Mouse (Mus musculus) neural tube, embryonic 11.5 days (tissue): Measurements from ENCODE around the gene Afdn. TPM values are rescaled to one million over a fixed set of nuclear protein-coding genes. Genes with fewer than 3 reads are reported as not detected.

Experiments used
- ATAC-seq: fragments of 200-750 bp; cut with Nextera tagmentation; 2 replicates; pipeline ENCODE4 v1.8.0; 2017; ENCODE audit warnings: moderate number of reproducible peaks, mild to moderate bottlenecking, moderate TSS enrichment, moderate library complexity; ENCODE audit not compliant: insufficient read depth, low FRiP score, low TSS enrichment
- DNase-seq: peaks from one replicate; pipeline ENCODE4 v3.0.0-alpha.2; 2015; ENCODE audit warnings: low spot score
- H3K27ac ChIP-seq: fragments of 300-500 bp; sonication (generic); 2 replicates; pipeline ENCODE4 v1.5.1; 2014; ENCODE audit warnings: low read depth, mild to moderate bottlenecking, low read length
- H3K27me3 ChIP-seq: fragments of 300-500 bp; sonication (generic); 2 replicates; pipeline ENCODE4 v1.6.1; 2014; ENCODE audit warnings: mild to moderate bottlenecking, low read length, mixed read lengths; ENCODE audit not compliant: control insufficient read depth, insufficient read depth
- H3K36me3 ChIP-seq: fragments of 300-500 bp; sonication (generic); 2 replicates; pipeline ENCODE4 v1.6.1; 2014; ENCODE audit warnings: mild to moderate bottlenecking, low read length, moderate library complexity, mixed read lengths; ENCODE audit not compliant: control insufficient read depth, insufficient read depth
- H3K4me1 ChIP-seq: fragments of 300-500 bp; sonication (generic); 2 replicates; pipeline ENCODE4 v1.6.1; 2014; ENCODE audit warnings: low read length, mixed read lengths; ENCODE audit not compliant: control insufficient read depth, insufficient read depth
- H3K4me2 ChIP-seq: fragments of 300-500 bp; sonication (generic); 2 replicates; pipeline ENCODE4 v1.6.1; 2014; ENCODE audit warnings: low read depth, mild to moderate bottlenecking, moderate library complexity
- H3K4me3 ChIP-seq: fragments of 300-500 bp; sonication (generic); 2 replicates; pipeline ENCODE4 v1.5.1; 2014; ENCODE audit warnings: low read depth, low read length
- H3K9ac ChIP-seq: fragments of 300-500 bp; sonication (generic); 2 replicates; pipeline ENCODE4 v1.6.1; 2014; ENCODE audit warnings: mild to moderate bottlenecking, low read length
- H3K9me3 ChIP-seq: fragments of 300-500 bp; sonication (generic); 2 replicates; pipeline ENCODE4 v1.6.1; 2016; ENCODE audit warnings: low read length; ENCODE audit not compliant: control insufficient read depth
- WGBS: fragments of 180-500 bp; shearing (Covaris S2); extraction: QIAGEN DNeasy Blood & Tissue Kit; methylation state at CpG from one replicate; pipeline ENCODE4 v1.1.7; 2014; 5-methylcytosine and 5-hydroxymethylcytosine counted together
- polyA plus RNA-seq: library from polyadenylated mRNA; unstranded; fragments of >200 nt; fragmentation: Nextera tagmentation; extraction: Ambion mirVana; gene quantifications from 2 replicates; pipeline ENCODE4 v1.2.1, GENCODE M21; 2014

Afdn gene
- polyA plus RNA-seq, 1 experiment from 2014 or later, result 90.1 TPM

DNA sequence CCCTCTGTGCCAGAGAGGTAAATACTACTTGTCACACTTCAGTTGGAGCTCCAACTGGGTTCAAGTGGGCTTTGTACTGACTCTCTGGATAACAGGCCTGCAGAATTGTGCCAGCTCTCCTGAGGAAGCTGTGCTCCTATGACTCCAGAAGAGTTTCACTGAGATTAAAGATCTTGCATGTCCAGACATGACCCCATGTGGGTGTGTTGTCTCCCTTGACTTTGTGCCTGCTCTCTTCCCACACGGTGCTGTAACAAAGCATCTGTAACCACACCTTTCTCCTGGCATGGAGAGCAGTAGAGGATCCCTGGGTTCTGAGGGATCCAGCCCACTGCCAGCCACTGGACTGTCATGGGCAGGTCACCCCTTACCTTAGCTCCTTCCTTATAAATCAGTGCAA, 95.1 kb downstream of the Afdn start:
- WGBS, result 84% methylated on average over 1 of the region's 1 CpGs
- Histone ChIP-seq H3K4me1 (no peaks in the 10 kb centered on the region), H3K4me3 (no peak overlapping the region), H3K4me2 (no peak overlapping the region), H3K27ac (no peak overlapping the region), H3K36me3 (peaks cover 11% of the 10 kb centered on the region), H3K9ac (no peak overlapping the region), H3K9me3 (no peaks in the 10 kb centered on the region), H3K27me3 (no peaks in the 10 kb centered on the region)
- ATAC-seq (no peak), DNase-seq (no peak)

DNA sequence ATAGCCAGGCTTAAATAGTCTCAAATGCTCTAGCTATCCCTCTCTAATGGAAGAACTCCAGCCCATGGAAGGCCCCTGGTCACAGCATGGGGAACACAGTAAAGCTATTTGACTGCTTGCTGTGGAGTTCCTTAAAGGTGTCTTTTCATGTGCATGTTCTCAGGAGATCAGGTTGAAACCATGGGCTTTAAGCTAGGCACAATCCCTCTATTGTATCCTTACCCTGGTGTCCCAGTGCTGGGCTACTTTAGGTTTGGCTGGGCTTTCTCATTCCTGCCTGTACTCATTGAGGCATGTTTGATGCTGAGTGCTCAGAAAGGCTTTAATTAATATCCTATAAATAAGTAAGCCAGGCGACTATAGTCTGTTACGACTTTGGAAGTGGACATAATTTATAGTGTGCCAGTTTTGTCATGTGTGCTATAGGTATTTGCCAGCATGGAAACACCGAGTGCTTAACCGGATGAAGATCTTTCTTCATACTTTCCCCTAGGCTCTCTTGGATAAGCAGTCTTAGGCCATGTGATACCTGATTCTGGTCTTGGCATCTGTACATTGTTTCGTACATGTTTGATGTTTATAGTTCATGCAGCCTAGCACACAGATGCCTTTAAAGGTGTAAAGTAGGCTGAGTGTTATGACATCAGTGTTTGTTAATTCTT, 96.2 kb downstream of the Afdn start:
- no peaks in the 10 kb centered on the region for H3K27me3 ChIP-seq
- H3K36me3 ChIP-seq, result peaks cover 5% of the 10 kb centered on the region; the same call in 1 of the 2 replicates
- no peak for ATAC-seq
- no peak overlapping the region for H3K4me2 ChIP-seq
- H3K4me3 ChIP-seq, result no peak overlapping the region
- no peak overlapping the region for H3K9ac ChIP-seq
- H3K27ac ChIP-seq, result no peak overlapping the region
- 86% methylated on average over 5 of the region's 5 CpGs for WGBS
- DNase-seq, result no peak
- H3K9me3 ChIP-seq, result no peaks in the 10 kb centered on the region
- no peaks in the 10 kb centered on the region for H3K4me1 ChIP-seq

DNA sequence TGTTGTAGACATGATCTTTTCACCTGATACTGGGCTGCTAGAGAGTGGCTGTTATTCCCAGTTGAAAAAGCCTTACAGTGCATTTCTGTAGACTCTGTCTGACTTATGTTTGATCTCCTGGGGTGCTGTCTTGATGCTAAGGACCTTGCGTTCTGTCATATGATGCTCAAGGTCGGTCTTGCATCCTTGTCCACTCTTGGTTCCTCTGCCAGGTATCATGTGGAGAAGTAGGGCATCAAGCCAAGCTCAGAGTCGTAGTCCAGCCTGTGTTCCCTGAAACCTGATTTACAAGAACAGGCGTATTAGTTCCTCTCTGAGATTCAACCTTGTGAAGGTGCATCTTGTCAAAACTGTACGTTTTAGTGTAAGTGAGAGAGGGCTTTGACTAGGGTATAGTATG, 105.0 kb downstream of the Afdn start:
- Histone ChIP-seq H3K4me3 (no peak overlapping the region), H3K9me3 (no peaks in the 10 kb centered on the region), H3K4me2 (no peak overlapping the region), H3K27ac (no peak overlapping the region), H3K27me3 (no peaks in the 10 kb centered on the region), H3K36me3 (peaks cover 3% of the 10 kb centered on the region), H3K9ac (no peak overlapping the region), H3K4me1 (no peaks in the 10 kb centered on the region)
- no peak for ATAC-seq
- WGBS, result 94% methylated on average over 5 of the region's 5 CpGs
- DNase-seq, result no peak

DNA sequence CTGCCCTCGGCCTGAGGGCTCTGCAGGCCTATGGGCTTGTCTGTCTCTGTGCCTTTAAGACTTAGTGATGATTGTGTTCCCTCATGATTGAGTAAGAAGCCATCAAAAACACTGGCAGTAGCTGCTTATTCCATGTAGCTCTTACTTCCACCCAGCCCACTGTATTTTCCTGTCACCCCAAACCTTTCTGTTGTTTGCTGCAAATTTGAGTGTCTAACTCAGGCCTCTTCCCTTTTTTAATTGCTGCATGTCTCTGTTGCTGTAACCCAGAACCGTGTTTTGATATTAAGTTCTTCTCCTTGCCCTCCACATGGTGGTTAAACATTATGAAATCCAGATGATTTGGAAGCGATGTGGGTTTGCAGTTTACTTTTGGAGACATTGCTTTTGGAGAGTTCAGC, 106.6 kb downstream of the Afdn start:
- no peaks in the 10 kb centered on the region for H3K27me3 ChIP-seq
- peaks cover 3% of the 10 kb centered on the region; the same call in 1 of the 2 replicates for H3K36me3 ChIP-seq
- H3K4me1 ChIP-seq, result no peaks in the 10 kb centered on the region
- no peak overlapping the region for H3K27ac ChIP-seq
- DNase-seq (no peak), ATAC-seq (no peak)
- no peak overlapping the region for H3K9ac ChIP-seq
- no peak overlapping the region for H3K4me2 ChIP-seq
- no peak overlapping the region for H3K4me3 ChIP-seq
- H3K9me3 ChIP-seq, result no peaks in the 10 kb centered on the region
- 87% methylated on average over 3 of the region's 3 CpGs for WGBS

DNA sequence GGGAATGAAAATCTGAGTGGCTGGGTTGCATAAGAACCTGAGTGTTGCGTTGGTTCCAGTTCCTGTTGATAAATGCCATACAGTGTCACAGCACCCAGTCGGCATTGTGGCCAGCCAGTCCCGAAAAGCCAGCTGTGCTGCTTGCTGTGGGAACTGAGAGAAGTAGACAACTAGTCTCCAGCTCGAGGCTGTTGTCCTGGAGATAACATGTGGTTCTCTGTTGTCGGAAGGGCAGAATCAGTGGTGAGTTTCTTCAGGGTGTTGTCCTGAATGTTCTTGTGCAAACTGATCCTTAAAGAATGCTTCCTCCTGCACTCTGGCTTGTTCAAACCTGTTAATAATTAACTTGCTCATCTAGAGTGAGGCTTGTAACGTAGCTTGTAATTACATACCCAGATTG, 107.1 kb downstream of the Afdn start:
- no peak for ATAC-seq
- 33% methylated on average over 6 of the region's 6 CpGs for WGBS
- no peak overlapping the region for H3K4me2 ChIP-seq
- H3K9me3 ChIP-seq, result no peaks in the 10 kb centered on the region
- DNase-seq, result no peak
- H3K36me3 ChIP-seq, result peaks cover 3% of the 10 kb centered on the region; the same call in 1 of the 2 replicates
- H3K9ac ChIP-seq, result no peak overlapping the region
- no peaks in the 10 kb centered on the region for H3K27me3 ChIP-seq
- no peak overlapping the region for H3K27ac ChIP-seq
- no peaks in the 10 kb centered on the region for H3K4me1 ChIP-seq
- H3K4me3 ChIP-seq, result no peak overlapping the region

DNA sequence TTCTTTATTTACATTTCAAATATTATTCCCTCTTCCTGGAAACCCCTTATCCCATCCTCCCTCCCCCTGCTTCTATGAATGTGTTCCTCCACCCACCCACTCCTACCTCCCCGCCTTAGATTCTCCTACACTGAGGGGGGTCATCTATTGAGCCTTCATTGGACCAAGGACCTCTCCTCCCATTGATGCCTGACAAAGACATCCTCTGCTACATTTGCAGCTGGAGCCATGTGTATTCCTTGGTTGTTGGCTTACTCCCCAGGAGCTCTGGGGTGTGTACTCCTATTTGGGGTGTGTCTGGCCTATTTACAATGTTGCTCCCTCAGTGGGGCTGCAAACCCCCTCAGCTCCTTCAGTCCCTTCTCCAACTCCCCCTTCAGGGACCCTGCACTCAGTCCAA, 109.9 kb downstream of the Afdn start:
- H3K4me3 ChIP-seq, result no peak overlapping the region
- no peaks in the 10 kb centered on the region for H3K9me3 ChIP-seq
- no peaks in the 10 kb centered on the region for H3K36me3 ChIP-seq
- ATAC-seq, result no peak
- no peaks in the 10 kb centered on the region for H3K4me1 ChIP-seq
- DNase-seq, result no peak
- 88% methylated on average over 1 of the region's 1 CpGs for WGBS
- no peak overlapping the region for H3K4me2 ChIP-seq
- no peak overlapping the region for H3K9ac ChIP-seq
- H3K27me3 ChIP-seq, result no peaks in the 10 kb centered on the region
- no peak overlapping the region for H3K27ac ChIP-seq

DNA sequence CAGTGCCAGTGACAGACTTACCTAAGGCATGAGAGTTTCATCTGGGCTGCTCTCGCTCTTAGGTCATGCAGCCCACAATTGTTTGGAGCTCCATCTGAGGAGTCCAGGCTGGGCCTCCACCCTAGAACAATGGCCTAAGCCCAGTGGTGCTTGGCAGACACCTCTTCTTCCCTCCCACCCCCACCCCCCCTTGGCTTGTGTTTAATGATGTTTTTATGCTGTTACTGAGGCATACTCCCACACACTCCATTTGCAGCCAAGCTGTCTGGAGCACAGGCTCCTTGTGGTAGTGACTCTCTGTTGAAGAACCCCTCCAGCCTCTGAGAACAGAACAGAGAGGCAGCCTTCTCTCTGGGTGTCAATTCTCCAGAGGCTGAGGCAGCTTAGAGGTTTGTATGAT, 113.9 kb downstream of the Afdn start:
- 100% methylated on average over 1 of the region's 1 CpGs for WGBS
- no peak for ATAC-seq

DNA sequence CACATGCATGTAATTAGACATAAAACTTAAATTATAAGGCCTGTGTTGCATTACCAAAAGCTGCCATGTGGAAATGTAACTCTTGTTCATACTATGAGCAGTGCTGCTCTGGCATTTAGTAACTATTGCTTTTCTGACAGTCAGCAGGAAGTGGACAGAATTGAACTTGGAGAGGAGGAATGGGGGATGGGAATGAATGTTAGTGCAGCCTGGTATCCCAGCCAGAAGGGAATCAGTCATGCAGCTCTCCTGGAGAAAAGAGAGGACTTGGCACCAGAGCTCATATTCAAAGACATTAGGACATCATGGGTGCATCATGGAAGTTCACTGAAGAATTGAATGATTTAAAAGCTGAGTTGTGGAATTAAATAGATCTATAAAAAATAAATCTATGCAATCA, 117.1 kb downstream of the Afdn start:
- ATAC-seq, result no peak
- no peak overlapping the region for H3K9ac ChIP-seq
- H3K4me2 ChIP-seq, result no peak overlapping the region
- no peaks in the 10 kb centered on the region for H3K4me1 ChIP-seq
- no peak for DNase-seq
- no peak overlapping the region for H3K4me3 ChIP-seq
- H3K27ac ChIP-seq, result no peak overlapping the region
- H3K27me3 ChIP-seq, result no peaks in the 10 kb centered on the region
- H3K9me3 ChIP-seq, result no peaks in the 10 kb centered on the region
- no peaks in the 10 kb centered on the region; the same call in 1 of the 2 replicates for H3K36me3 ChIP-seq

More for the DNA sequence above, 113.9 kb downstream of the Afdn start:
- no peak overlapping the region for H3K27ac ChIP-seq
- no peak overlapping the region for H3K4me2 ChIP-seq
- no peaks in the 10 kb centered on the region for H3K4me1 ChIP-seq
- no peaks in the 10 kb centered on the region for H3K9me3 ChIP-seq
- no peak overlapping the region for H3K4me3 ChIP-seq
- no peaks in the 10 kb centered on the region for H3K36me3 ChIP-seq
- no peaks in the 10 kb centered on the region for H3K27me3 ChIP-seq
- DNase-seq, result no peak
- no peak overlapping the region for H3K9ac ChIP-seq

DNA sequence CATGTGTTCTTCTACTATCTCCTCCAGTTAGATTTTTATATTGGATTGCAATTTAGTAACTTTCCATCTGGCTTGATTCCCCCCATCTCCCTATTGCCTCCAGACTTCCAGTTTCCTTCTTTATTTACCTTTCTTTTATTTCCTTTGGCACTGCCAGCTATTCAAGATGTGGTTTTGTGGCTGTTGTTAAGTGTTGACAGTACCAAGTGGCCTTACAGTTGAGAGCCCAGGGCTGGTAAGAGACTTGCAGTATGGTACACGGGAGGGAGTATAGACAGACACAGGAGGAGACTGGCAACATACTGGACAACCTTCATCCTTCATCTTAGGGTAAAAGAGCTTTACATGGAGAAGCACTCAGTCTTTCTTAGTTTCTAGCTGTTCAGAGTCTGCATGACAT, 119.4 kb downstream of the Afdn start:
- WGBS, result 91% methylated on average over 1 of the region's 1 CpGs
- no peak overlapping the region for H3K4me3 ChIP-seq
- no peaks in the 10 kb centered on the region for H3K4me1 ChIP-seq
- H3K9ac ChIP-seq, result no peak overlapping the region
- DNase-seq (no peak), ATAC-seq (no peak)
- no peak overlapping the region for H3K4me2 ChIP-seq
- no peak overlapping the region for H3K27ac ChIP-seq
- H3K9me3 ChIP-seq, result no peaks in the 10 kb centered on the region
- H3K27me3 ChIP-seq, result no peaks in the 10 kb centered on the region
- peaks cover 2% of the 10 kb centered on the region for H3K36me3 ChIP-seq
